Mouse (Mus musculus) kidney, adult 9 months (tissue): ENCODE measurements around the gene Syt1.
A peak's percentile ranks its signal among the peaks of the same experiment; 100 is the strongest.

Experiments used
- DNase-seq: peaks from one replicate; pipeline ENCODE4 v3.0.0; 2022

The Syt1 gene

DNA sequence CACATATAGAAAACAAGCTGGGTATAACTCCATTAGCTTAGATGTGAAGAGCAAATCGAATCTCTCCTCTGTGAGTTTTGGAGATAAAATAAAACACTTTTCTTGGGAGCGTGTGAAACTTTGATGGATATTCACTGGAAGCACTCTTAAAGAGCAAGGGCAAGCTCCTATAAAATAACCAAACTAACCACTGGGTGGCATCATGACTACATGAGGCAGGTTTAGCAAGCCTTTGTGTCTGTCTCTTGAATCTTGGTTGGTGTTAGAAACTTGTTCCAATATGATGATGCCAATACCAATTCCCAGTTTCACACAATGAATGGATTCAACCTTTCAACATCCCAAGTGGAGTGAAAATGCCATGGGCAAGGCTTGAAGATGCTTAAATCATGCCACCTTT lies 276.8 kb downstream of the Syt1 start:
- DNase-seq: peak; percentile 19

GRCm38 (mm10) chr10:108728961-108729360 lies 281.8 kb downstream of the Syt1 start:
- no peak for DNase-seq

GRCm38 (mm10) chr10:108726391-108726790 lies 284.4 kb downstream of the Syt1 start:
- no peak for DNase-seq

- DNase-seq: no peak
These were observed 285.9 kb downstream of the Syt1 start for GRCm38 (mm10) chr10:108724878-108725277.

- DNase-seq: peak; percentile 43
These were observed 300.3 kb downstream of the Syt1 start for GRCm38 (mm10) chr10:108710514-108710913.

- no peak for DNase-seq
These were observed 305.1 kb downstream of the Syt1 start for GRCm38 (mm10) chr10:108705658-108706057.

DNA sequence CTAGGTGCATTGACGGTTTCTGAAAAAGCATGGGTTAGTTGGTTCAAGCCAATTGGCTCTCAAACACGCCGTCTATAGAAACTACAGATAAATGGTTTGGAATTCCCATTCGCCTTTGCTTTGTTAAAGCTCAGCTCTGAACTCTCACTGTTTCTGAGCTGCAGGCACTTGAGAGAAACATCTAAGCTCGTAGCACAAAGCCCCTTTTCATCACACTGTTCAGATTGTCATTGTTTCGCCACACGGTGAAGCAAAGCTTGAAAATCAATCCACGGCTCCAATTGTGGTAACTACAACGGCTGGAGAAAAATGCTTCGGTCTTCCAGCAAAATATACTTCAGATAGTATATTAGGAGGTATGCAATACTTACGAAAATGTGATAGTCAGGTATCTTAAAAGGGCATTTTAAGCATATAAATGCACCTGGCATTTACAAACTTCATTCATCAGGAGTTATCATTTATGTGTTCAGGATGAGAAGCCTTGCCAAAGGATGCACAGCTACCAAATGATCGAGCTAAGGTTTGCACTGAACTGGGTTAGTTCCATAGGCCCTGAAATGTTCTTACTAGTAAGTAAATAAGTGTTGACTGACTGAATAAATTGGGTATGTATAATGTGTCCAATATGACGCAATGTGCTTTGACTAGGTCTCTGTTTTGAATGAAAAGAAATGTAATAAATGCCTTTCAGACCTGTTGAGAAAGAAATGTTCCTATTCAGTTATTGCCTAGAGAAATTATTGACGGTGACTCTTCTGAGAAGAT lies 309.2 kb downstream of the Syt1 start:
- no peak for DNase-seq

GRCm38 (mm10) chr10:108699946-108700345 lies 310.8 kb downstream of the Syt1 start, which contains the start of gene Gm5136:
Gene Gm5136, minus strand, starts transcription at chr10:108700160.
- DNase-seq: no peak

- DNase-seq: no peak
These were observed 313.7 kb downstream of the Syt1 start for GRCm38 (mm10) chr10:108697062-108697461.

DNA sequence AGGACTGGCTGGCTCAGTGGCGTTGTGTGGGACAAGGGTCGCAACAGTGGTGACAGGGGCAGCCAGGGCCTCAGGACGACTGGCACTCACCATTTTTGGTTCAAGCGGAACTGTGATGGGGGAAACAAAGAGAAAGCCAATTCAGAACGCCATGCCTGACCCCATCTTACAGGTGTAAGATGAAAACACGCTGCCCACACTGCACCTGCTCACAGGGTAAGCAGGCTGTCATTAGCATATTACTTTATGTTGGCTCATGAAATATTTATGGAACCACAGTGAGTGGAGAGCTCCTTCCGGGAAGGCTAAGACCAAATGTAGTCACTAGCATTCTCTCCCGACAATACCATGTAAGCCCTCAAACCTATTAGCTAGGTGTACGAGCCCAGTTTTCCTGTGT lies 319.8 kb downstream of the Syt1 start:
- no peak for DNase-seq

DNA sequence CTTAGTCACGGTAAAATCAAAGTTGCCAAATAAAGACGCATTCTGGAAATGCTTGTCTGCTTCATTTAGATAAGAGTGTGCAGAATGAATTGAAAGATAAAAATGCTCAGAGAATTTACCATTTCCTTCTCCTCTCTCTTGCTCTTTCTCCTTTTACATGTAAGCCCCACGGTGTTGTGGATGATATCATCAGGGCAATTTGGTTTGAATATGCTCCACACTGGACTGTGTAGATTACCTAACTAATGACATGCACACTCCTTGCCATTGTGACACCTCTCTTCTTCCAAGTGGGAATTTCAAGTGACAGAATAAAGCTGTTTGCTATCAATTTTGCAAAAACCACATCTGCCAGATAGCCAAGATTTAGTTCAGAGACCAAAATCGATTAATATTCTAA lies 324.1 kb downstream of the Syt1 start:
- no peak for DNase-seq

GRCm38 (mm10) chr10:108679675-108680390 lies 330.9 kb downstream of the Syt1 start:
- no peak for DNase-seq

- no peak for DNase-seq
These were observed 333.7 kb downstream of the Syt1 start for GRCm38 (mm10) chr10:108677053-108677452.

GRCm38 (mm10) chr10:108668944-108669343 lies 341.8 kb downstream of the Syt1 start:
- DNase-seq: no peak

- no peak for DNase-seq
These were observed 350.5 kb downstream of the Syt1 start for GRCm38 (mm10) chr10:108660295-108660694.

DNA sequence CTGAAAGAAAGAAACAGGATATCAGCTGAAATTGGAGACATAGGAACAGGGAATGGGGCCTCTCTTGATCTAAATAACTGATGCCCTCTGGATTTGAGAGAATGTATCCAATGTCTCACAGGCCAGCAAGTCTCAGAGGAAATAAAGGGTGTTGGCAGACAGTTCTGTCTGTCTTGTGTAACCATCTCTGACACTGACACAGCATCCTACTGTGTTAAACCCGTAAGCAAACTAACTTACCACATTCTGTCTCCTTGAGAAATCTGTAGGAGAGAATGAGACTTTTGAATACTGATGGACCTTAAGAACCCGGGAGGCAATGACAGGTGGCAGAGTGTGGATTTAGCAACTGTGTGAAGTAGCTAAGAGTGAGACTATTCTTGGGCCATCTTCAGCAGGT lies 352.5 kb downstream of the Syt1 start:
- no peak for DNase-seq

DNA sequence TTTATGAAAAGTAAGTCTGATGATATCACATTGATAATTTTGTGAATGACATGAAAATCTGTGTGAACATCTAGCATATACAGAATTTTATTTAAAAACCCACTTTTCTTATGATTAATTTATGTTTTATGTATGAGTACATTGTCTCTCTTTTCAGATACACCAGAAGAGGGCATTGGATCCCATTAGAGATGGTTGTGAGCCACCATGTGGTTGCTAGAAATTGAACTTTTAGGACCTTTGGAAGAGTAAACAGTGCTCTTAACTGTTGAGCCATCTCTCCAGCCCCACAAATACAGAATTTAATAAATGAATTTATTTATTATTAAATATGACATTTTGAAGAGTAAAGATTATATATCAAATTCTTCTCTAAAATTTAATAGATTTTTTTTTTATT lies 353.1 kb downstream of the Syt1 start:
- no peak for DNase-seq

DNA sequence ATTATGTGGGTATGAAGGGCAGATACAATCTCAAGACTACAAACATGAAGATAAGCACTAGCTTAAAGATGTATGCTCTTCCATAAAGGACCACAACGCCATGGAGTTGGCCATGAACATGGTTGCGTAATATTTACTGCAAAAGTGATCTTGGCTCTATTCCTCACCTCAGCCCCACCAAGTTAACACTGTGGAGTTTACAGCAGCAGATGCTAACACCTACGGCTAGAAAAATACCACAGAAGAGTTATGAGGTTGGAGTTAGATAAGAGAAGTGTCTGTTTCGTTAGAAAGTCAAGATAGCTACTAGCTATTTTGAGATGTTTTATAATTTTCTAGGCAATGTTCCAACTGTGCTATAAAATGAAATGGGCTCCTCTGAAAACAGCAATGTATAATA lies 353.9 kb downstream of the Syt1 start:
- DNase-seq: no peak

- DNase-seq: no peak
These were observed 355.7 kb downstream of the Syt1 start for GRCm38 (mm10) chr10:108655074-108655473.

DNA sequence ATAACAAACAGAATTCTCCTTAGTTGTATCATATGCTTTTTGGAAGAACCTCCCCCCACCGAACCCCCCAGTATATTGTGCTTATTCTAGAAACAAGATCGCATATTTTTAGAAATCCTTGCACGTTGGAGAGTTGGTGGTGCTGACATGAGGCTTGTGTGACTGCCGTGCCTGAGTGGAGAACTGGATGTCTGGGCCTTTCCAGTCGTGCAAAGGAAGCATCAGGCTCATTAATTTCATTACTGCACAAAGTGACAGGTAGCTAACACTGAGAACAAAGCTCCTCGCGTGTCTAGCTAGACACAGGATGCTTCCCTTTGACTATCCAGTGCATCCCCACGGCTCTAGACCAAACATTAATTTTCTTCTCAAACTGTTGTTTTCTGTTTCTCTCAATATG lies 358.0 kb downstream of the Syt1 start:
- no peak for DNase-seq

DNA sequence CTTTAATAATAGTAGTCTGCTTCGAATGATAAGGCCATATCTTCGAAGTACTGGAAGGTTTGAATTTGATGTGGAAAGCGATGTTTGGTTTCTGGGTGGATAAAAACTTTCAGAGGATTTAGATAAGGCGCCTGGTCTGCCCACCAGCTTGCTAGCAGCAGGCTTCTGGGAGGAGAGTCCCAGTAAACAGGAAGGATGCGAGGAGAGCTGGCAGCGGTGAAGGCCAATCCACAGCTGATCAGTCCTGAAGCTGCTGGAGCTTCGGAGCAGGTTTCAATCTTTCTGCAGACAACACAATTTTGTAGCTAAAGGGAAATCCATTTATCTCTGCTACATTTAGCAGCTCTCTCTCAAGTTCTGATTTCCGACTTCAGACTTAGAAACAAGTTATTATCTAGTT lies 358.7 kb downstream of the Syt1 start:
- DNase-seq: no peak

- no peak for DNase-seq
These were observed 361.6 kb downstream of the Syt1 start for GRCm38 (mm10) chr10:108649174-108649573.

GRCm38 (mm10) chr10:108643915-108644314 lies 366.9 kb downstream of the Syt1 start:
- DNase-seq: no peak

DNA sequence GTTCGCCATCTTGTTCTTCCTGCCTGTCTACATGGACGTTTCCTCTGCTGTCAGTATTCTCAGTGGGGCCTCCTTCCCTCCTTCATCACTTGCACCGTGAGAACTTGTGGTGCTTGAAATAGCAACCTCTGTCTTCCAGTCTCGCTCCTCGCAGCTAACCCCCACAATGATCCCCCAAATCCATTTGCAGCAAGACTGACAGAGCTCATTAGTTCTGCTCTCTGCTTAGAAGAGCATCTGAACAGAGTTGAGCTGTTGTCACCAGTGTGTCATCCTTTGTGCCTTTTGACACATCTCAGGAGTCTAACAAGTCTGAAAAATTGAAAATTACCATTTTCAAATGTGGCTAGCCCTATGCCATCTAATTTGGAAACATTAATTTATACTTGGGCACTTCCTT lies 372.7 kb downstream of the Syt1 start:
- DNase-seq: no peak

- no peak for DNase-seq
These were observed 374.7 kb downstream of the Syt1 start for GRCm38 (mm10) chr10:108636086-108636485.
